Mouse (Mus musculus) gastrocnemius, postnatal 4 days (tissue): Measurements from ENCODE around the gene Cenpe. TPM values are rescaled to one million over a fixed set of nuclear protein-coding genes. Genes with fewer than 3 reads are reported as not detected.
"Not testable (repeated sequence)": the region's sequence is repeated elsewhere in the genome, so short reads cannot be mapped to it uniquely, and the experiment has no call there.

Experiments used
- DNase-seq, 2 experiments: peaks; one replicate each; pipeline ENCODE4 v3.0.0; 2021 to 2022; ENCODE audit warnings: low spot score in 2 of 2, mixed read lengths in 2 of 2
- long read RNA-seq, 2 experiments: library from polyadenylated mRNA; stranded (forward); transcript quantifications; one replicate each; pipeline ENCODE4 v2.0.0; 2021
- total RNA-seq, 2 experiments: library from RNA; stranded (reverse); gene quantifications; 2 replicates each; pipeline ENCODE4 v1.2.3; 2021

Gene Cenpe
- total RNA-seq: 10 to 100 TPM in 1 of 2 experiments, 1 to 10 TPM in 1; 9.9 to 12.0 TPM
- long read RNA-seq, experiment 1, full-length matches to known transcripts: 1 of 3 reads
- long read RNA-seq, experiment 1, partial matches to known transcripts: 2 of 3 reads
- long read RNA-seq, experiment 1, other reads (novel, unspliced or antisense): 0 of 3 reads
- long read RNA-seq, experiment 2, partial matches to known transcripts: 1 of 3 reads
- long read RNA-seq, experiment 2, other reads (novel, unspliced or antisense): 1 of 3 reads

- DNase-seq: peak; percentile 85 to 91
Observed at GRCm38 (mm10) chr3:135211805-135212657, at the start of gene Cenpe. TSS of gene Cenpe (plus strand) at chr3:135212537.

GRCm38 (mm10) chr3:135171898-135172446, 40.4 kb upstream of the Cenpe start:
- DNase-seq: no peak

GRCm38 (mm10) chr3:135191861-135192260, 20.5 kb upstream of the Cenpe start:
- DNase-seq: no peak

- DNase-seq: not testable (repeated sequence)
Observed at GRCm38 (mm10) chr3:135198051-135198450, 14.3 kb upstream of the Cenpe start.

- no peak for DNase-seq
Observed at GRCm38 (mm10) chr3:135200409-135201303, 11.7 kb upstream of the Cenpe start.

GRCm38 (mm10) chr3:135206621-135207020, 5.7 kb upstream of the Cenpe start:
- DNase-seq: no peak

- DNase-seq: no peak
Observed at GRCm38 (mm10) chr3:135212658-135213350, 467 bp downstream of the Cenpe start.

GRCm38 (mm10) chr3:135232058-135232457, 19.7 kb downstream of the Cenpe start:
- no peak for DNase-seq

- DNase-seq: no peak
Observed at GRCm38 (mm10) chr3:135232462-135232861, 20.1 kb downstream of the Cenpe start.

GRCm38 (mm10) chr3:135245733-135246132, 33.4 kb downstream of the Cenpe start:
- no peak for DNase-seq

GRCm38 (mm10) chr3:135246828-135247227, 34.5 kb downstream of the Cenpe start:
- no peak for DNase-seq

- no peak for DNase-seq
Observed at GRCm38 (mm10) chr3:135249104-135249503, 36.8 kb downstream of the Cenpe start.

- DNase-seq: no peak
Observed at GRCm38 (mm10) chr3:135251825-135252224, 39.5 kb downstream of the Cenpe start.

GRCm38 (mm10) chr3:135254784-135255183, 42.4 kb downstream of the Cenpe start:
- DNase-seq: no peak

GRCm38 (mm10) chr3:135258919-135259318, 46.6 kb downstream of the Cenpe start:
- DNase-seq: no peak

- DNase-seq: no peak
Observed at GRCm38 (mm10) chr3:135260233-135260632, 47.9 kb downstream of the Cenpe start.

- DNase-seq: no peak
Observed at GRCm38 (mm10) chr3:135268616-135269015, 56.3 kb downstream of the Cenpe start.

- DNase-seq: no peak
Observed at GRCm38 (mm10) chr3:135269391-135269990, 57.2 kb downstream of the Cenpe start.

- DNase-seq: peak in 1 of 2 experiments; percentile 46
Observed at GRCm38 (mm10) chr3:135272627-135273026, 60.3 kb downstream of the Cenpe start.

- DNase-seq: no peak
Observed at GRCm38 (mm10) chr3:135273047-135273446, 60.7 kb downstream of the Cenpe start.
